Comparison of ENCODE assay signal across 21 mouse cellular contexts in the genomic region with DNA sequence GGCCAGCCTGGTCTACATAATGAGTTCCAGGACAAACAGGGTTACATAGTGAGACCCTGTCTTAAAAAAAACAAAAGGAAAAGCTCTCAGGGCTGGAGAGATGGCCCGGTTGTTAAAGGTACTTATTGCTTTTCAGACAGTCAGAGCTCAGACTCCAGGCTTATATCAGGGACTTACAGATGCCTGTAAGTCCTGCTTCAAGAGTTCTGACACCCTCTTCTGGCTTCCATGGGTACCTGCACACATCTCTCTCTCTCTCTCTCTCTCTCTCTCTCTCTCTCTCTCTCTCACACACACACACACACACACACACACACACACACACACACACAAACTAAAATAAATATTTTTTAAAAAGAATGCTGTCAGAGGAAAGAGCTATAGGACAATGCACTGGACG. TPM values are rescaled to one million over a fixed set of nuclear protein-coding genes. Genes with fewer than 3 reads are reported as not detected.
"Had no signal": no experiment of that assay in that cellular context is flagged by ENCODE, and none has a peak within 500 bp of the region (broad histone marks: within the 10 kb centered on the region; RNA-seq: fewer than 3 reads in every experiment).

No protein-coding gene starts in this region.

- H3K4me3 ChIP-seq: left cerebral cortex, adult 2 months; liver, embryonic 13.5 days; myocyte; neural tube, embryonic 13.5 days; stomach, embryonic 15.5 days had no signal

- H3K9me3 ChIP-seq: liver, embryonic 13.5 days; stomach, embryonic 15.5 days had no signal

- H3K4me1 ChIP-seq: liver, embryonic 13.5 days; neural tube, embryonic 13.5 days; stomach, embryonic 15.5 days had no signal

- H3K9ac ChIP-seq: liver, embryonic 13.5 days; neural tube, embryonic 13.5 days; stomach, embryonic 15.5 days had no signal

- H3K27me3 ChIP-seq: neural tube, embryonic 13.5 days; stomach, embryonic 15.5 days had no signal

- H3K4me2 ChIP-seq: liver, embryonic 13.5 days; midbrain, embryonic 11.5 days; neural tube, embryonic 13.5 days; stomach, embryonic 15.5 days had no signal

- DNase-seq: kidney, adult 18-20 months; kidney, postnatal 14 days; kidney, postnatal 4 days; layer of hippocampus, adult 9-11 months; liver, embryonic 13.5 days; lung, adult 2 months; lung, postnatal 14 days; lung, postnatal 4 days; midbrain, embryonic 14.5 days; retina, postnatal 1 day; right cerebral cortex, postnatal 25 days; spleen, adult 18-20 months; thymus, adult 18-20 months; thymus, postnatal 36 days had no signal

- H3K36me3 ChIP-seq: liver, embryonic 13.5 days; neural tube, embryonic 13.5 days; stomach, embryonic 15.5 days had no signal

- H3K27ac ChIP-seq: left cerebral cortex, adult 2 months; liver, embryonic 13.5 days; neural tube, embryonic 13.5 days; stomach, embryonic 15.5 days had no signal

RNA-seq across cellular contexts. Expression of a gene that starts 13.4 kb away (rescaled TPM):
- total RNA-seq: megakaryocyte progenitor cell, adult 5-6 weeks; monocyte, adult 5-6 weeks had no signal
- polyA plus RNA-seq: myocyte had no signal
